Mouse (Mus musculus) mature B cell (primary cell): Measurements from ENCODE around the gene Lamc1.
"Not testable (repeated sequence)": the region's sequence is repeated elsewhere in the genome, so short reads cannot be mapped to it uniquely, and the experiment has no call there.

Source experiments
- in situ Hi-C: fragments of 300-500 bp; cut with MboI; formaldehyde crosslinking; loops from 2 replicates; pipeline ENCODE4 v1.14.3; 2019

Lamc1 gene

DNA sequence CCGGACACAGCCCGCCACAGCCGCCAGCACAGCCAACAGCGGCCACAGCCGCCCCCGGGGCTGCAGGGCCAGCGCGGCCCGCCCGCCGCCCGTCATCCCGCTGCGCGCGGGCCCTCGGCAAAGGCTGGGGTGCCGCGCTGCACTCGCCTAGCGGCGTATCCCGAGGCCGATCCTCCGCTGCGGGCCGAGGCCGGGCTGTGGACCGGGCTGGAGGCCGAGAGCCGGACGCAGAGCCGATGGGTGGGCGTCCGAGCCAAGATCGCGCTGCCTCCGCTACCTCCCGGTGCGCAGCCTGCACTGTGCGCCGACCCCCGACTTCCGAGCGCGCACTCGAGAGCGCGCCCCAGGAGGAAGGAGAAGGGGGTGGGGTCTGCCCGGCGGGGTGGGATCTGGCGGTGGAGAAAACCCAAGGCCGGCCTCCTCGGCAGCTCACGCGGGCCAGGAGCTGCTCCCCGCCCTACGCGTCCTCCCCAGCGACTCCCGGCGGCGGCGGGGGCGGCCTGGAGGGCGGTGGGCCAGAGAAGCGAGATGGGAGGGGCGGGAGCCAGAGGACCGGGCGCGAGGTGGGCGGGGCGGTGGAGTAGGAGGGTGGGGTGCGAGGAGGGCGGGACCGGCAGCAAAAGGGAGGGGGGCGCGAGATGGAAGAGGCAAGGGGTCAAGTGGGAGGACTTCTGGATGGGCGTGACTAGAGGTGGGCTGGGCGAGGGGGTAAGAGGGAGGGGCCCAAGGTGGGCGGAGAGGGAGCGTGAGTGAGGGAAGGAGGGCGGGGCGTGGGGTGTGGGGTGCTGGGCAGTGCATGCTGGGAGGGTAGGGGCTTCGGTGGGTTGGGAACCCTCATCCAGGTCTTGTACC, at the start of gene Lamc1:
Gene Lamc1, minus strand, starts transcription at position 343 of the 852 bp plus-strand sequence.
- in situ Hi-C loops, result no loop called here

DNA sequence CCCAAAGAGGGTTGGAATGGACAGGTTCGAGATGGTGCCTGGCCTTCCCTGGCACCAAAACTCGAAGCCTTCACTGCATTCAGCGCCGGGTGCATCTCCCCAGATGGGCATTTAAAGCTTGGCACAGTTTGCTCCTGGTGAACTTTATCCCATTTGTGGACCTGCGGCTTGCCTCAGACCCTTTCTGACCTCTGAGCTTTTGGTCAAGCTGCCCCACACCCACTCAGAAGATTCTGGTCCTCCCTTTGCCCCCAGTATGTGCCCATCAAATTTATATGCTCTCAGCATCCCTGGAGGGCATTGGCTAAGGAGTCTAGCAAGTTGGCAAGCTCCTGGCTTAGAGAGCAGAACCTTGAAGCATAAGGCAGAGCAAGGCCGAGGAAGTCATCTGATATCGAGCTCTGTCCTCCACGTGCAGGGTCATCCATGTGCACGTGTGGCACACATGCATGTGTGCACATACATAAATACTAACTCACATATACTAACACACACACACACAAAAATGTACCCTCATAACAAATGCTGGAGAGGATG, 48.2 kb upstream of the Lamc1 start:
- in situ Hi-C loops, result loop anchor here (10.0 kb wide), 1 partner anchor 276 kb away; no protein-coding TSS in a partner anchor

DNA sequence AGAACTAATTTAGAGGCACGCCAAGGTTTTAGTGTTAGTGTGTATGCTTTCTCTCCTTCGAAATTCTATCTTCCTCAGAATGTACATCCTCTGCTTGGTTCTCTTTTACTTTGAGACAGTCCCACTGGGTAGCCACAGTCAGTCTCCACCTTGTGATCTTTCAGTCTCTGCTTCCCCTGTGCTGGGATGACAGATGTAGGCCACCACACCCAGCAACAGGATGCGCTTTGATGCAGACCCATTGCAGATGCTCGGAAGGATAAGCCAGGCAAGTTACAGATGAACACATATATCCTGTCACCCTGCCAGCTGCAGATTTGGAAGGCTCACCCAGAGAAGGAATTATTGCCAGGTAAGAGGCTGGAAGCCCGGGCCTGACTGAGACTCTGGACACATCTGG, 47.2 kb upstream of the Lamc1 start:
- in situ Hi-C loops, result loop anchor here (10.0 kb wide), 1 partner anchor 275 kb away; no protein-coding TSS in a partner anchor

DNA sequence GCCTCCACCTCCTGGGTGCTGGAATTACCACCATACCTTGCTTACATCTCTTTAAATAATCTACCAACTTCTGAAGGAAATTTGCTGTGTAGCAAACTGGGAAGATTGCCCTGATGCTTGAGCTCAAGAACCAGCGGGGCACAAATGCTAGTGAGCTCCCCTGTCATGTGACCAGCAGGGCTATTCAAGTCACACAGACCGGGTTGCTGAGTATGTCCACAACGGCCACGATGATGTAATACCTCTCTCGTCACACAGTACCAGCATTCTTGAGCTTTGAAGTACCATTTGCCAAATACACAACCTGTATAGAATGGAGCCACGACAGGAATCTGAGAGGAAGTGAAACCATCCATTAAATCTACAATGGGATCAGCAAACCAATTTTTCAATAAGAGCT, 46.0 kb upstream of the Lamc1 start:
- in situ Hi-C loops, result no loop called here

DNA sequence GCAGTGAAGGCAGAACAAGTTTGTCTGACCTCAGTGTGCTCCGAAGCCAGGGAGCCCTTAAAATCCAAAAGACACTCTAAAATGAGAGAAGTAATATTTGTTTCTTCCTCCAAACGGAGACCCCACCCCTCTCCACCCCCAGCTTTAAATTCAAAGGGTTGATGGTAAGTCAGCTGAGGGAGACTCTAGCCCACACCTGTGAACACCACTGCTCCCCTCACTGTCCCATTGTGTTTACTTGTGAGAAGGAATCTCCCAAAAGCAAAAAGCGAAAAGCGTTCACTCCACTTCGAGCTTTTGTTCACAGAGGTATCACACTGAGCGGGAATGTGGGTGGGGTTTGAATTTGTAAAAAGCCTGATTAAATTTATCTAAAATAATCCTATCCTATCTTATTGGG, 43.9 kb upstream of the Lamc1 start:
- in situ Hi-C loops, result no loop called here

DNA sequence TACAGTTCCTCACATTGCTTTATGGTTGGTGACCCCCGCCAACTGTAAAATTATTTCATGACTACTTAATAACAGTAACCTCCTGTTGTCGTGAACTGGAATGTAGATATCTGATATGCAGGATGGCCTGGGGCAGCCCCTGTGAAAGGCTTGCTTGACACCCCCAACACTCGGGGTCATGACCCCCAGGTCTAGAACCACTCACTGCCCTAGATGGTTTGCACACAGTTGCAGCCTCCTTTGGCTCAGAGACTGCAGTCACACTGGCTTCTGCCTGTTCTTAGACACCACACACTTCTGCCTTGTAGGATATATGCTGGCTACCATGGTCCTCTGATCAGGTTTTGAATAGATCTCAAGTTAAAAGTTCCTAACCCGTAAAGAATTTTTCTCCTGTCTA, 41.5 kb upstream of the Lamc1 start:
- in situ Hi-C loops, result no loop called here

DNA sequence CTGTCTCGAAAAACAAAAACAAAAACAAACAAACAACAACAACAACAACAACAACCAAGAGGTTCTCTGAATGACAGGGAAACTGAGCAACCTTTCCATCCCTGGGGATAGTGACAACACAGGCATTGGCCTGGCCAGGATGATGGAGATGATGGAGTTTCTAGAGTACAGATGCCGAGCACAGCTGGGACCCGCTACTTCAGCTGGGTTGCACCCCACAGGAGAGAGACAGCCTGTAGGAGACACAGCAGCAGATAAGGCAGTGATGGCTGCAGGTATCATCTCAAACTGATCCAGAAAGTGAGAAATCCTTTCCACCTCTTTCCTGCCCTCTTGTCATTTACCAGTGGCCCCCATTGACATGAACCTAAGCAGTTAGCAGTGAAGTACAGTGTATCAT, 39.3 kb upstream of the Lamc1 start:
- in situ Hi-C loops, result no loop called here

DNA sequence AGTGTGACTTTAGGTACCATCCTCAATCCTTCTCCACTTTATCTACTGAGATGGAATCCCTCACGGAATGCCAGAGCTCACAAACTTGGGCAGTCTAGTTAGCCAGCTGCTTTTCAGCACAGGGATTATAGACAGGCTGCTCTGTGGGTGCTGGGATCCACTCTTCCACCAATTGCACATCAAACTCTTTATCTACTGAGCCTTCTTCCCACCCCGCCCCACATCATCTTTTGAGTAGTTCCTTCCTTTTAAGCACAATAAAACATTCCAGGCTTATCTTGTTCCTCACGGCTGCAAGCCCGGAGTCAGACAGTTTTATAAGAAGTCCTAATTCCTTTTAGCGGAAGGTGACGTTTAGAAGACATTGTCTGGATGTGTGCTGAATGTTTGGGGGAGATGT, 36.4 kb upstream of the Lamc1 start:
- in situ Hi-C loops, result no loop called here

DNA sequence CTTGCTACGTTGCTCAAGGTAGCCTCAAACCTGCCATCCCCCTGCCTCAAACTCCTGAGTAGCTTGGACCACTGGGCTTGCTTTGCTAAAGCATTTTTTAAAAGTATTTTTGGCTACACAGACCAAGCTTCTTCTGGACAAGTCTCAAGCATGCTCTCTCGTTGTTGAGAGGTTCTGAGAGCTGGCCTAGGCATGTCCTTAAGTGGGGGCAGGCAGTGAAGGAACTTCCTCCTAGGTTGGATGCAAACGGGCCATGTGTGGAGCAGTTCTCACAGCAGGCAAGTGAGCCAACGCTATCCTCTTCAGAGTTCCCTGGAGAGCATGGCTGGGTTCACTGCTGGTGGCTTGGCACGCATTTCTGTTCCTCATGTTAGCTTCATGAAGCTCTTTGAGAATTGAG, 34.5 kb upstream of the Lamc1 start:
- in situ Hi-C loops, result no loop called here

DNA sequence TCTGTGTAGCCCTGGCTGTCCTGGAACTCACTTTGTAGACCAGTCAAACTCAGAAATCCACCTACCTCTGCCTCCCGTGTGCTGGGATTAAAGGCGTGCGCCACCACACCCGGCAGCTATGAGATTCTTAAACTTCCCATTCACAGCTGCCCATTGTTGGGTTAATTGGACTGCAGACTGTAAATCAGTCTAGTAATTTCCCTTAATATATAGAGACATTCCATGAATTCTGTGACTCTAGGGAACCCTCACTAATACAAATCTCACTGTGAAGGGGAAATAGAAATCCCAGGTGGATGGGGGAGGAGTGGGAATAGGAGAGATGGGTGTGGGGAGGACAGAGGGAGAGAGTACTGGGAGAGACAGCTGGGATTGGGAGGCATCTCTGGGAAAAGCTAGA, 29.3 kb upstream of the Lamc1 start:
- in situ Hi-C loops, result no loop called here

DNA sequence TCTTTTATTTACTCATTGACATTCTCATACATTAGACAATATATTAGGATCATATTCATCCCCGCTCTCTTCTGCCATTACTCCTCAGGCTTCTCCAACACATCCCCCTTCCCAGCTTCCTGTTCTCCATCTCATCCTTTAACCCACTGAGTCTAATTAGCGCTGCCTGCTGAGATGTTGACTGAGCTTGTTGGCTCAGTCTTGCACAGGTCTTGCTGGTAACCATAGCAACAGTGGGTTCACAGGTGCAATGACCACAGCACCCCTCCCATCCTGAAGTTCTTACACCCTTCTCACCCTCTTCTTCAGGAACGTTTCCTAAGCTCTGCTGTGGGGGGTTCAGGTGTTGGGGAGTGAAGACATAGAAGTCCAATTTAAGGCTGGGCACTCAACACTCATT, 28.0 kb upstream of the Lamc1 start:
- in situ Hi-C loops, result no loop called here

DNA sequence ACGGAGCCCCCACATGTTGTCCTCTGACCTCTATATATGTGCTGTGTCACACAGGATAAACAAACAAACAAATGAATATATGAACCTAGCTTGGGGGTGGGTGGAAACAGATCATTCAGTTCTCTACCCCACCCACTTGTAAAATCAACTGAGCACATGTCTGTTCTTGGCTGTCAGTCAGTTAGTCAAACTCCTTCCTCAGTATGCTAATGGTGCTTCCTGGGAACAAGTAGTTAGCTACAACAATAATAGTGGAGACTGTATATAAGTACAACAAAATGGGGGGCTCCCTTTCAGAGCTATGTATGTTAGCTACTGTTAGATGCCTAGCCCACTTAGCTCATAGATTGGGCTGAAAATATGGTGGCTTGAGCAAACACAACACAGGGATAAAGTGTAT, 24.6 kb upstream of the Lamc1 start:
- in situ Hi-C loops, result no loop called here

DNA sequence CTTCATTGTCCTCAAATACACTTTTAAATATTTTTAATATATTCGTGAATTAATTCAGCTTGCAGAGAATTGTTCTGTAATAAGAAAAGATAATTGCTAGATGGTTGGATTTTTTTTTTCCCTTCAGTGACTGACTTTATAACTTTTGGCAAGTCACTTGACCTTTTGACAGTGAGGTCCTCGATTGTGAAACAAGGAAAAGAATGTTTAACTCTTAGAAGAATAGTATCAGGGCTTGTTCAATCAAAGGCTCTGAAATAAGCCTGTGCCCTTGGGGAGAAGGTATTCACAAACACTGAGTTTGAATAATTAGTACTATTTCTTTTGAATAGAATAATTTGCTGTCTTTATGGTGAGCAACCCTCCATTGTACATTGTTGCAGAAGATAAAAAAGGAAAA, 21.9 kb upstream of the Lamc1 start:
- in situ Hi-C loops, result no loop called here

DNA sequence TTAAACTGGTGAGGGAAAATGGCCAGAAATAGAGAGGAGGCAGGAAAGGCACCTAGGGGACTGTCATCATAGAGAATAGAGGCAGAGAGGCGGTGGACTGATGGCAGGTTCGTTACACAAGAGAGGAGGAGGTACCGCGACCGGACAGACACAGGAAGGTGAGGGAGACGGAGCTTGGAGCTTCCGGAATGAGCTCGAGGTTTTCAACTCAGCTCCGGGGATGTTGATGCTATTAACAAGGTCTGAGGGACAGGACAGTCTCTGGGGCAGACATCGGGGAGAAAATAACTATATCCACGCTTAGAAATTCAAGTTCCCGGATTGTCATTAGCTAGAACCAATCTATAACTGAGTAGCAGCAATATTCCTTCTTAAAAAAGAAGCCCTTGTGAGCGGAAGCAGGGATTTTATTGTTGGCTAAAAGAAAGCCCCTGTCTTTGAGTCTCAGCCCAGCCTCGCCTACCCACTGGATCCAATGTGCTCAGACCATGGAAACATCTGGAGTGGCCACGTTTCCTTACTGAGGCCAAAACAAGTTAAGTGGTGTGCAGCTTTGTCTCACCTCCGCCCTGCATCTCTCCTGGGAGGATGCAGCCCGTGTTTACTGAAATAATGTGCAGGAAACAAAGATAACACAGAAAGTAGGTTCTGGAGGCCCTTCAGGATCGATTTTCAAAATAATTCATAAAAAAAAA, 21.3 kb upstream of the Lamc1 start:
- in situ Hi-C loops, result no loop called here

DNA sequence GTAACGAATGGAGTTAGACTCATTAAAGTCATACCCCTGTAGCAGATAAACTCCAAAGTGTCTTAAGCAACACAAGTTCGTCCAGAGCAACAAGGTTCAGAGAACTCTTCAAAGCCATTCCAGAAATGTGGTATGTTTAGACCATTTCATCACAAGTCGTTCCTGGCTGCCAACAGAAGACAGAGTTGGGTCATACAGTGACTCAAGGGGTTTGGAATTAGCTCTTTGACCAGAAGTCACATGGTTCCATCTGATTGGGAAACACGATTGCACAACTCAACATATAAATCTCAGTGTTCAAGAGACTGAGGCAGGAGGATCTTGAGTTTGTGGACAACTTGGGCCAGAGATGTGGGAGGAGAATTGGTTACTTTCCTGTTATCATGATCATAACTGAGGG, 18.4 kb upstream of the Lamc1 start:
- in situ Hi-C loops, result no loop called here

DNA sequence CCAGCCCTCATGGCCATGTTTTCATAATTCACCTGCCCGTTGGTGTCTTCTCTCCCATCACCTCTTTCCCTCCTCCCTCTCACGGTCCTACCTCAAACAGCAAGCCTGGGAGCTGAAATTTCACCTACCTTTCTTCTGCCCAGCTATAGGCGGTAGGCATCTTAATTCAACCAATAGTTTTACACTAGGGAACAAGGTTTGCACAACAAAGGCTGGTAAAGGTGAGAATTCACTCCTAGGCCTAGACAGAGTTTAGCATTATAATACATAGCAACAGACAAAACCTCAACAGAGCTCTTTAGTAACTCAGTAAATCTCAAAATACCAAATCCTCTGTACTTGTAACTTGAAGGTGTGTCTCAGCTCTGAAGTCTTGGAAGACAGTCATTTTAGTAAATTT, 15.1 kb upstream of the Lamc1 start:
- in situ Hi-C loops, result no loop called here

DNA sequence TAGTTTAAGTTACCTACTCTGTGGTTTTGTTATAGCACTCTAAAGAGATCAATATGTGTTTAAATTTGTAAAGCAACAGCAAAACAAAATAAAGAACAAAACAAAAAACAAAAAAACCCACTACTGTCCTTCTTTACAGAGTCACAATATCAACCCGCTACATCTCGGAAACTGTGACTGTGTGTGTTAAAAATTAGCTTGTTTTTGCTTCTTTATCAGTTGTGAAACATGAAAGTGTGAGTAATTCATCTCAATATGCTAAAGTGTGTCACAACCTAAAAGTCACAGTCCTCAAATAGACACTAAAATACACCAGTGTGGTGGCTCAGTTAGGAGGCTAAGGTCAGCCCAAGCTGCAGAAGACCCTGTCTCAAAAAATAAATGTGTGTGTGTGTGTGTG, 14.5 kb upstream of the Lamc1 start:
- in situ Hi-C loops, result no loop called here

DNA sequence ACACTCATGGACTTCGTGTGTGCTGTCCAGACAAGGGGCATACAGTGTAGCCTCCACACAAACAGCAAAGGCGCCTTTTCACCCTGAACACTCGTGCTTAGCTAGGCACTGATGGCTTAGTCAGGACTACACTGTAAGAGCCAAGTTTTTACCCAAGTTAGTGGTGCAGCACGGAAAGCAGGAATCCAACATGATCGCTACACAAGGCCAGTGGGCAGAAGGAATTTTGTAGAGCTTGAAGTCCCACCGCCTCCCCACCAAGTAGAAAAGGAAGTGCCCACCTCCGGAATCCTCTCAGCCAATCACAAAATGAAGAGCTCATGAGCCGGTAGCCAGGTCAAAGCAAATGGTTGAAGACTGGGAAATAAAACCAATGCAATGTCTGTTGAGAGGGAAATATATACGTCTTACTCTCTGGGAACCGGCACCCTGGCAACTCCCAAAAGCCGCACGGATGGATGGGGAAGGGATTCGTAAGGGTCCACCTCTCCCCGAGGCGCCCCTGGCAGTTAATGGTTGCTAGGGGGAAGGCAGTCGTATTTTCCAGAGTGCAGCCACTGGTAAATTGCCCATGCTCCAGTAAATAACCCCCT, 13.2 kb upstream of the Lamc1 start:
- in situ Hi-C loops, result no loop called here

DNA sequence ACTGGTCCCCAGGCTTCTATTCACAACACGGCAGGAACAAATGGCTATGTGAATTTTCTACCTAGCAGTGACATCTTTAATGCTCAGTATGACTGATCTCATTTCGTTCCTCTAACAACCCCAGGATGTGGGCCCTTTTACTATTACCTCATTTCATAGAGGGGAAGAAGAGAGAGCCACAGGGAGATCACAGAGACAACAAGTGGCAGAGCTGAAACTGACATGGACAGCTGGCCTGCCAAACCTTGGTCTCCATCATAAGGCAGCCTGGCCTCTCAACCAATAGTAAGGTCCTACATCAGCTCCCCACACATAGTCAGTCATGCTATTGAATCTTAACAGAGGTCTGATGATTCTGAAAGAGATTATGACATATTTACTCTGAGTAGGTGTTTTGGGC, 12.4 kb upstream of the Lamc1 start:
- in situ Hi-C loops, result no loop called here

DNA sequence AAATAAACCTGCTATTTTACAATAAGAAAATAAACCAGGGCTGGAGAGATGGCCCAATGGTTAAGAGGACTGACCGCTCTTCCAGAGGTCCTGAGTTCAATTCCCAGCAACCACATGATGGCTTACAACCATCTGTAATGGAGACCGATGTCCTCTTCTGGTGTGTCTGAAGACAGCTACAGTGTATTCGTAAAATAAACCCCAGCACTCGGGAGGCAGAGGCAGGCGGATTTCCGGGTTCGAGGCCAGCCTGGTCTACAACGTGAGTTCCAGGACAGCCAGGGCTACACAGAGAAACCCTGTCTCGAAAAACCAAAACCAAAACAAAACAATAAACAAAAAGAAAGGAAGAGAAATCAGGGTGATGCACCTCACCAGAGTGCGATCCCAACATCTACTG, 2.9 kb upstream of the Lamc1 start:
- in situ Hi-C loops, result not testable (repeated sequence)

DNA sequence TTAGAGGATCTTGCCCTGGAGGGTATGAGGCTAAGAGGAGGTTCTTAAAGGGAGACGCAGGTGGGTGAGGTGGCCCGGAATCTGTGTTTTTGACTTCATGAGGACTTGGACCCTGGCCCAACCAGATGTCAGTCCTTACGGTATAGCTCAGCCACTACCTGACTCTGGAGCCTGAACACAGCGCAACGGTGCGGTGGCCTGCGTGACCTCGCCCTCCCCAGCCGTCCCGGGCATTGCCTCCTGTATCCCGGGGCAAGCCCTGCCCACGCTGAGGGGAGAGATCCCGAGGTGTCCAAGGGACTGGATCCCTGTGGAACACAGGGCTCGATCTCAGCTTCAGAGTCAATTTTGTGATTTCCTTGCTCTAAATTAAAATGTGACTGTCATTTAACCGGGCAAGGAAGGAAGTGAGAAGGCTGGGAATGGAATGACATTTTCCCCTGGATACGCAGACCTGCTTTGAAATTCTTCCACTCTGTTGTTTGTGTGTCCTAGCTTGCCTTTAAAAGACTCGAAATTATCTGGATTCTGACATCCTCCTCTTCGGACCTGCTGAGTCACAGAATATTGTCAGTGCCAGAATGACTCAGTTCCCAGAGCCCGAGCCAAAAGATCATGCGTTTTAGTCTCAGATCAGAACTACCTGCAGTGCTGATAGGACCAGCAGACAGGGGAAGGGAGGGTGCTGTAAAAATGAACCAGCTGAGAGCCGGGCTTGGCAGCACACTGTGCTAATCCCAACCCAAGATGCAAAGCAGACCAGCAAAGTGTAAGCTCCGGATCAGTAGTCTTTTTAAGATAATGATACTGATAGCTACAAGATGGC, 923 bp upstream of the Lamc1 start:
- in situ Hi-C loops, result no loop called here
